Mouse (Mus musculus): ENCODE data around the gene Man1a.

Man1a gene

GRCm38 (mm10) chr10:53914974-53915609 lies 161.3 kb downstream of the Man1a start:
- no peak for DNase-seq (ENCODE audit: low read depth)

DNA sequence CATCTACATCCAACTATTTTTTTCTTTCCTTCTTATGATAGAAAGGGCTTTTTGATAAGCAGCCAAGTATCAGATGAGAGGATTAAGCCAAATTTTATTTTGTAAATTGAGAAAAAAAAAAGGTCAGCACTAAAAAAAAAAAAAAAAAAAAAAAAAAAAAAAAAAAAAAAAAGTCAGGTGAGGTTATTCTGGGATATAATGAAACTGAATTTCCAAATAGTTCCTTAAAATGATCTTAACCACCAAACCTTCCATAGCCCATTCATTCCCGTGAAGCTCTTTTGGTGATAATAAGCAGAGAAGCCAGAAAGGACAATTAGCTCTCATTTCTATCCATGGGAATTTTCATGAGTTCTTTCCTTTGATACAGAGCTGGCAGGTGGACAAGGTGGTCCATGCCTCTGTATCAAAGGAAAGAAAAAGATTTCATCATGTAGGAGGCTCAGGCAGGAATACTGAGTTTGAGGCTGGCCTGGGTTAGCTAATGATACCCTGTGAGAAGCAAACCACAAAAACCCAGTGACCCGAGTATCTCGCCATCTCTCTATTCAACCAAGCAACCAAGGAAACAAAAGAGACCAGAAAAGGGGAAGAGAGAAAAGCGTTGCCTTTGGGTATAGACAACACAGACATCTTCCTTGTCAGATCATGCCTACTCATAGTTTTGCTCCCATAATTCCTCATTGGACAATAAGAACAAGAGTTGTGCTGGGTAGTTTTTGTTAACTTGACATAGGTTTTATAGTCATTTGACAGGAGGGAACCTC lies 162.7 kb downstream of the Man1a start:
- DNase-seq (ENCODE audit: low read depth) = no peak

GRCm38 (mm10) chr10:53889512-53889911 lies 186.9 kb downstream of the Man1a start:
- DNase-seq (ENCODE audit: low read depth) = no peak

GRCm38 (mm10) chr10:53888382-53889110 lies 187.9 kb downstream of the Man1a start:
- no peak for DNase-seq (ENCODE audit: low read depth)

DNA sequence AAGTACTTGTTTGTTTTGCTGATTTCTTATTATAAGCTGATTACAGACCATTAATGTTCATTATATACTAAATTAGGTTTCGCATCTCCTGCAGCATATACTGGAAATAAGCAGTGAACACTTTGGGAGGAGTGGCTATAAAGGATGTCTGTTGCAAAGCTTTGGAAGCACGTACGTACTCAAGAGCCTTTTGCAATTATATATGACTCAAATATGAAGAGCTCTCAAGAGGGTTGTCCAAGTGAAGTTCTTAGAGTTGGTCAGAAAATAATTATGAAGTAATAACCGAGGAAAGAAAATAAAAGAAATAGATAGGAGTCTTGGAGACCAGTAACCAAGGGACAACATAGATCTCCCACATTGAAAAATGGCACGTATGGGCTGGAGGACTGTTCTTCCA lies 189.9 kb downstream of the Man1a start:
- DNase-seq (ENCODE audit: low read depth) = no peak

GRCm38 (mm10) chr10:53881310-53881709 lies 195.1 kb downstream of the Man1a start:
- DNase-seq (ENCODE audit: low read depth) = no peak

DNA sequence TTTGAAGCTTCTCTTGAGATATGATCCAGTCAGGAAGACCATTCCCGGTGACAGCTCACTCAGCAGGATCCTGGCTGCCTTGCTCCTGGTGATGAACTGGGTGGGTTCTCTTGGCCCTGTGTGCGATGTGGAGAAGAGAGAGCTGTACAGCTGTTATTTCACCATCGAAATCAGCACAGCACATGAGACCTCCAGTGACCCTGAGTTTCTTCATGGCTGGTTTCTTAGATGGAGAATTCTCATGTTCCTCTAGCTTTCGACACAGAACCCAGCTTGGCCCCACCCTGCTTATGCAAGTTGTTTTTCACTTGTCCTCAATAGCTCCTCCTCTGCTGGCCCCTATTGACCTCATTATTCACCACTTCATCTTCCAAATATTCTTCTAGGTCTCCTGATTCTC lies 200.5 kb downstream of the Man1a start:
- DNase-seq (ENCODE audit: low read depth) = no peak

GRCm38 (mm10) chr10:53874191-53874590 lies 202.2 kb downstream of the Man1a start:
- no peak for DNase-seq (ENCODE audit: low read depth)

DNA sequence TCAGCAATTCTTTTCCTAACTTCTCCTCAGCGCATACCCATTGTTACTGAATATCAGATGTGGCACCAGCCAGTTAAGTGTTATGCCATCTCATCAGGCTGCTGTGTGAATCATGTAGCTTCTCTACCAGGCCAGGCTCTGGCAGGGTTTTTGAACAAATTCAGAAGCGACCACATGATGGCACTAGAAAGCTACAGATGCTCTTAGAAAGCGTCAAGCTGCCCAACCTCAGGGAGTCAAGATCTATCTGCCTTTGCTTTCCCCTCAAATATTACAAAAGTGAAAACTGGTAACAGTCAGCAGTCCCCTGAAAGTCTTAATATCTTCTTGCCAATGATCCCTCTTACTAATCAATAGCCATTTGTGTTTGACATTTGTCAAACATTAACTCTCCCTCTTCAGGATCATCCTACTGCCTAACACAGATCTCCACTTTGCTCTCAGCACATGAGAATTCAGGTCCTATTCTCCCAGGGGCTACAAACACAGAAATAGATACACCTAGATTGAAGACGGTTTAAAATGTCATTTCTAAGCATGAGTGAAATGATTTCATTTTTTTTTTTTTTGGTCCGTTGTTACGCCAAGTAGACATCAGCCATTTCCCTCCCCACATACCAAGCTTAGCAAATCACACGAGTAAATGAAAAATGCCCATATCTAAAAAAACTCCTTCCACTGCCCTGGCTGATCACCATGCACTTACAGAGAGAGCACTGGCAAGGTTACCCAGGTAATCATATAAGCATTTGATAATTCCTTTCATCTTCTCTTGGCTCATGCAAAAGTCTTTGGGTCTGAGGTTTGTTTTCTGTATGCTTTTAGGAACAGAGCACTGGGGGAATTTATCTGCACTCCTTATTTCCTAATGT lies 212.7 kb downstream of the Man1a start:
- DNase-seq (ENCODE audit: low read depth) = peak; percentile 72

DNA sequence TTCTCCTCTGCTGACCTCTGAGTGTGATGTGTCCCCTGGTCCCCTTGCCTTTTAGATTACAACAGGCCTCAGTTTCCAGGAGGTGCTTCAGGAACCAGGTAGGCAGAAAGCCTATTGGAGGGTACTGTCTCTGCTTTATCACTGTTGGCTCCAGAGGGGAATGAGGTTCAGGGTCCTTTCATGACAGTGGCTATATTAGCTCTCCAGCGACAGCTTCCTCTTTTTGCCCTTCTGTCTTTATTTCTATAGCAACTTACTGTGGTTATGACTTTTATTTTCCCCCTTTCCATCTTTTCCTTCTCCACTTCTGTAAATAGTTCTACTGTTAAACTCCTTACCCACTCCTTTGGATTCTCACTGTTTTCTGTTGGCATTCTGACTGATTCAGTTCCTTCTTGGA lies 216.5 kb downstream of the Man1a start:
- no peak for DNase-seq (ENCODE audit: low read depth)

GRCm38 (mm10) chr10:53859224-53859623 lies 217.2 kb downstream of the Man1a start:
- peak; percentile 35 for DNase-seq (ENCODE audit: low read depth)
